Mouse (Mus musculus) macrophage (primary cell): ENCODE results near the gene Baat. TPM values are rescaled to one million over a fixed set of nuclear protein-coding genes. Genes with fewer than 3 reads are reported as not detected.
"Not testable (repeated sequence)": the region's sequence is repeated elsewhere in the genome, so short reads cannot be mapped to it uniquely, and the experiment has no call there.

Experiments
- H3K27ac ChIP-seq: fragments of 350-480 bp; formaldehyde crosslinking; 2 replicates; pipeline ENCODE4 v1.9.0; 2021
- H3K36me3 ChIP-seq: fragments of 350-480 bp; formaldehyde crosslinking; 2 replicates; pipeline ENCODE4 v1.9.0; 2021; ENCODE audit errors: inconsistent target
- H3K4me3 ChIP-seq: fragments of 350-480 bp; formaldehyde crosslinking; 2 replicates; pipeline ENCODE4 v1.9.0; 2021; ENCODE audit errors: inconsistent target
- H3K79me2 ChIP-seq: fragments of 350-480 bp; formaldehyde crosslinking; 2 replicates; pipeline ENCODE4 v1.9.0; 2021; ENCODE audit errors: inconsistent target
- WGBS: methylation state at CpG from one replicate; pipeline ENCODE4 v1.1.7; 2026; ENCODE audit warnings: inconsistent platforms; ENCODE audit not compliant: missing documents; 5-methylcytosine and 5-hydroxymethylcytosine counted together
- polyA plus RNA-seq: library from polyadenylated mRNA; stranded (reverse); fragments of 250-400 nt; gene quantifications from 3 replicates; pipeline ENCODE4 v1.2.4, GENCODE M21; 2018; ENCODE audit warnings: inconsistent platforms

Gene Baat
- polyA plus RNA-seq, 1 experiment from 2014 or later, result not detected

DNA sequence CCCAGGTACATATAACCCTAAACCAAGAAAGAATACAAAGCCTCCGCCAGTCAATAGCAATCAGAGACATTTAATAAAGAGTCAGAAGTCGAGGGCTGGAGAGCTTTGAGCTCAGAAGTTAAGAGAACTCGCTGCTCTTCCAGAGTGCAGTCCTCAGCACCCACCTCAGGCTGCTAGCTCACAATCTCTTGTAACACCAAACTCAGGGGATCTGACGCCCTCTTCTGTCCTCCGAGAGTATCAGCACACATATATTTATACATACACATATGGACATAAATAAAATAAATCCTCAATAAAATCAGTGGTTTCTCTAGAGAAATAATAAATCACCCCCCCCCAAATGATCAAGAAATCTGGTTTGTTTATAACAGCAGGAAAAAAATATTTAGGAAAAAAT lies 13.1 kb upstream of the Baat start:
- Histone ChIP-seq H3K27ac (no peak overlapping the region), H3K36me3 (no peaks in the 10 kb centered on the region), H3K4me3 (no peak overlapping the region), H3K79me2 (peaks cover 63% of the 10 kb centered on the region)
- 81% methylated on average over 5 of the region's 5 CpGs for WGBS

- H3K4me3 ChIP-seq, result no peak overlapping the region
- H3K79me2 ChIP-seq, result peaks cover 49% of the 10 kb centered on the region
- over 99% methylated on average over 6 of the region's 6 CpGs for WGBS
- H3K27ac ChIP-seq, result no peak overlapping the region
- H3K36me3 ChIP-seq, result peaks cover 16% of the 10 kb centered on the region
Observed at GRCm38 (mm10) chr4:49514441-49514840, 8.1 kb upstream of the Baat start.

- H3K4me3 ChIP-seq, result no peak overlapping the region
- WGBS, result 100% methylated on average over 3 of the region's 4 CpGs
- H3K36me3 ChIP-seq, result peaks cover 16% of the 10 kb centered on the region
- H3K79me2 ChIP-seq, result peaks cover 31% of the 10 kb centered on the region
- H3K27ac ChIP-seq, result no peak overlapping the region
Observed at GRCm38 (mm10) chr4:49512636-49513035, 6.3 kb upstream of the Baat start.

GRCm38 (mm10) chr4:49510236-49510835 lies 4.0 kb upstream of the Baat start:
- WGBS, result no CpG with 5 or more reads among the region's 1 CpGs
- H3K27ac ChIP-seq, H3K4me3 ChIP-seq, H3K79me2 ChIP-seq: not testable (repeated sequence)
- H3K36me3 ChIP-seq, result peaks cover 16% of the 10 kb centered on the region

DNA sequence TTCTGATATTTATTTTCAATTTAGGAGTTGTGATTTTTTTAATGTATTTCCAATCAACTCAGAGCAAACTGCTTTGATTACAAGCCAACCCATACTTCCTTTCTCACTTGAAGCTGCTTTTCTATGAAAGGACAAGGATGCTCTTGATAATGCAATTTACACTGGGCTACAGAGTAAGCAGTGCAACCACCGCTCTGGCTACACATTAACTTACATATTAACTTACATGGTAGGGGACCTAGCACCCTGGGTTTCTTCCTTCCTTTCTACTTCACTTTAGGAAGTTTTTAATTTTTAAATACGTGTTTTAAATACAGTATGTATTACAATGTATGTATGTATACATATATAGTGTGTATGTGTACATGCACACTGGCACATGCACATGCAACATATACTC lies 2.8 kb upstream of the Baat start:
- no peaks in the 10 kb centered on the region for H3K79me2 ChIP-seq
- WGBS, result 94% methylated on average over 2 of the region's 2 CpGs
- H3K36me3 ChIP-seq, result peaks cover 16% of the 10 kb centered on the region
- H3K4me3 ChIP-seq, result no peak overlapping the region
- H3K27ac ChIP-seq, result no peak overlapping the region

DNA sequence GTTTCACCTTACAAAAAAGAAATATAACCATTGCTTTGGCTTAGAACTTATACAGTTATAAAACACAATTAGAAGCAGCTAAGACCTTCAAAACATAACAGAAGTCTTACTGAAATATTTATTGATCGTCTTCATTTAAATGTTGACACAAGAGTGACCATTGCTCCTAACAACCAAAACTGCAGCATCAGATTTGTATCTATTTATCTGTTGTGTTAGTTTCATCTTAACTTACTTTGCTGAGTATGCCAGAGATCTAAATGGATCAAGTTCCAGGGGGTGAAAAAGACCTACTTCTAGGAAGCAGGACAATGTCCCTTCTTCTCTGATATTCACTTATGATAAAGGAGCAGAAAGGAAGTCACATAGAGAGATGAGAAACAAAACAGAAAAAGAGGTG lies 2.8 kb downstream of the Baat start:
- 91% methylated on average over 1 of the region's 1 CpGs for WGBS
- H3K27ac ChIP-seq, result no peak overlapping the region
- no peaks in the 10 kb centered on the region for H3K36me3 ChIP-seq
- no peaks in the 10 kb centered on the region for H3K79me2 ChIP-seq
- no peak overlapping the region for H3K4me3 ChIP-seq

- not testable (repeated sequence) for H3K79me2 ChIP-seq, H3K4me3 ChIP-seq, H3K27ac ChIP-seq, H3K36me3 ChIP-seq
- WGBS, result 83% methylated on average over 3 of the region's 3 CpGs
Observed at GRCm38 (mm10) chr4:49485934-49486650, 20.3 kb downstream of the Baat start.

GRCm38 (mm10) chr4:49485442-49485841 lies 20.9 kb downstream of the Baat start:
- Histone ChIP-seq H3K79me2 (no peaks in the 10 kb centered on the region), H3K36me3 (no peaks in the 10 kb centered on the region), H3K27ac (no peak overlapping the region), H3K4me3 (no peak overlapping the region)

GRCm38 (mm10) chr4:49480896-49481295 lies 25.5 kb downstream of the Baat start:
- Histone ChIP-seq H3K27ac (no peak overlapping the region), H3K4me3 (no peak overlapping the region)
- WGBS, result 97% methylated on average over 3 of the region's 3 CpGs

DNA sequence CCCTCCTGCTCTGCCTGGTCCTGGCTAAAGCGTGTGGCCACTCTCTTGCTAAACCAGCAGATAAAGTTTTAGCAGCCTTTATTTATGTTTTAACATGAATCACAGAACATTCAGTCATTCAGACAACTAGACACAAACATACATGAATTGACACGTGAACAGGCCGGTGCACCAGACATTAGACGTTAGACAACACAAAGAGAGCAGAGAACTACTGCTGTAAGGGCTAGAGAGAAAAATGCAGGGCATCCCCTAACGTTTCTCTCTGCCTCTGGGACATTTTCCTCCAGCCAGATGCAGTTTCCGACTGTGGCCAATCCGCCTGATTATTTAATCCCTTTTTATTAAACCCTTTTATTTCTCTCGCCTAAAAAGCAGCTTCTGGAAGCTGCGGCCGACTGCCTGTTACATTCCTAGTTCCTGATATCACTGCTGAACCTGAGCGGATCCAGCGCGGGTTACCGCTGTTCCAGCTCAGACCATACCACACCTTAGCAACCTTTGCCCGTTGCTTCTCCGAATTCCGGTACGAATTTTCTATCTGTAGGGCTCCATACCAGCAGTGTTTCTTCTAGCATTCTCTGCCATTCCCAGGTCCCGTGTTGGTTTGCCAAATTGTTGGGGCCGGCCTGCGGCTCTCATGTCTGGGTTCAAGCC lies 26.1 kb downstream of the Baat start:
- Histone ChIP-seq H3K4me3 (no peak overlapping the region), H3K36me3 (no peaks in the 10 kb centered on the region), H3K79me2 (no peaks in the 10 kb centered on the region), H3K27ac (no peak overlapping the region)
- 77% methylated on average over 21 of the region's 21 CpGs for WGBS

More at GRCm38 (mm10) chr4:49480896-49481295, 25.5 kb downstream of the Baat start:
- Histone ChIP-seq H3K79me2 (no peaks in the 10 kb centered on the region), H3K36me3 (no peaks in the 10 kb centered on the region)

- not testable (repeated sequence) for H3K27ac ChIP-seq, H3K36me3 ChIP-seq, H3K4me3 ChIP-seq, H3K79me2 ChIP-seq
- 48% methylated on average over 2 of the region's 2 CpGs for WGBS
Observed at GRCm38 (mm10) chr4:49479035-49479434, 27.3 kb downstream of the Baat start.

DNA sequence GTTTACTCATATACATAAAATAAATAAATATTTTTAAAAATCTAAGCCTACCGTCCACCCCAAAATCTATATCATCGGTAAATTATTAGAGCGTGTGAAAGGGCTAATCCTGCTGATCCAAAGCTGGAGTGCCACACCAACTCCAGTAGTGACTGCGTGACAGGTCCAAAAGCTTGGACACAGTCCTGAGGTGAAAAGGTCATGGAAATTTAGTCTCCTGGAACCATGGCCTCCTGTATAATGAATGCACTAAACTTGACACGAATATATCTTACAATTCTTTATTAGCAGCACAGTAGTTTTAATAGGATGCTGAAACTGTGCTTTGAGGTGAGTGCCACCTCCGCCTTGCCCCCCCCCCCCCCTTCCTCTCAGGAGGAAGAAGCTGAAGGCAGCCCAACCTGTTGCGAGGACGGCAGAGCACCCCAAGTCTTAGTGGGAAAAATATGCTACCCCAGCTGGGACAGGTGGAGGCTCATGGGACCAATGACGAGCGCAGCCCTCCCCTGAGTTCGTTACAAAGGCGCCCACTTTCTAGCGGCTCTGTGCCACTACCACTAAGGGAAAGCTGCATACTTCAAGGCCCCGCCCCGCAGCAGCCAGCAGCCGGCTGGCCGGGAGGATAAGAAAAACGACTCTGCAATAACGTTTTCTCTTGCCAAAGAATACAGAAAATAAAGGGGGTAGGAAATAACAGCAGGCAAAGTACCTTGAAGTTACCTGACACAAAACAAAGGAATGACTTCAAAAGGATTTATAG lies 28.1 kb downstream of the Baat start:
- Histone ChIP-seq H3K27ac (no peak overlapping the region), H3K36me3 (no peaks in the 10 kb centered on the region), H3K4me3 (no peak overlapping the region), H3K79me2 (no peaks in the 10 kb centered on the region)
- WGBS, result 22% methylated on average over 19 of the region's 19 CpGs

- no peaks in the 10 kb centered on the region for H3K79me2 ChIP-seq
- no peak overlapping the region for H3K27ac ChIP-seq
- H3K4me3 ChIP-seq, result no peak overlapping the region
- no peaks in the 10 kb centered on the region for H3K36me3 ChIP-seq
Observed at GRCm38 (mm10) chr4:49474583-49474982, 31.8 kb downstream of the Baat start.

- Histone ChIP-seq H3K4me3 (no peak within 1 kb of the TSS), H3K27ac (no peak within 1 kb of the TSS), H3K36me3 (no peaks in the 10 kb centered on the region), H3K79me2 (no peaks in the 10 kb centered on the region)
- 59% methylated on average over 3 of the region's 3 CpGs for WGBS
Observed at GRCm38 (mm10) chr4:49473435-49474100, 32.8 kb downstream of the Baat start, which contains the start of gene Acnat1. TSS of gene Acnat1 (minus strand) at chr4:49473912.
